Mouse (Mus musculus) heart, embryonic 13.5 days (tissue): Measurements from ENCODE around the gene Maml3. TPM values are rescaled to one million over a fixed set of nuclear protein-coding genes. Genes with fewer than 3 reads are reported as not detected.

ENCODE experiments used
- ATAC-seq: fragments of 200-750 bp; cut with Nextera tagmentation; 2 replicates; pipeline ENCODE4 v1.8.0; 2017; ENCODE audit warnings: moderate TSS enrichment; ENCODE audit not compliant: insufficient number of reproducible peaks, low FRiP score, low TSS enrichment; ENCODE audit errors: extremely low read depth
- H3K27ac ChIP-seq: fragments of 300-500 bp; sonication (generic); replicated peaks from 2 replicates; pipeline ENCODE4 v1.5.1; 2015; ENCODE audit warnings: moderate library complexity, mild to moderate bottlenecking, inconsistent platforms
- H3K27me3 ChIP-seq: fragments of 300-500 bp; sonication (generic); replicated peaks from 2 replicates; pipeline ENCODE4 v1.6.1; 2015; ENCODE audit warnings: mild to moderate bottlenecking, inconsistent platforms
- H3K36me3 ChIP-seq: fragments of 300-500 bp; sonication (generic); 2 replicates; pipeline ENCODE4 v1.6.1; 2015; ENCODE audit warnings: mild to moderate bottlenecking, inconsistent platforms
- H3K4me1 ChIP-seq: fragments of 300-500 bp; sonication (generic); 2 replicates; pipeline ENCODE4 v1.6.1; 2015; ENCODE audit warnings: inconsistent platforms
- H3K4me2 ChIP-seq: fragments of 300-500 bp; sonication (generic); 2 replicates; pipeline ENCODE4 v1.6.1; 2015; ENCODE audit warnings: inconsistent platforms, mild to moderate bottlenecking, moderate library complexity
- H3K4me3 ChIP-seq: fragments of 300-500 bp; sonication (generic); 2 replicates; pipeline ENCODE4 v1.5.1; 2015; ENCODE audit warnings: moderate library complexity, mild to moderate bottlenecking, inconsistent platforms
- H3K9ac ChIP-seq: fragments of 300-500 bp; sonication (generic); 2 replicates; pipeline ENCODE4 v1.6.1; 2015; ENCODE audit warnings: inconsistent platforms, mild to moderate bottlenecking, moderate library complexity
- H3K9me3 ChIP-seq: fragments of 300-500 bp; sonication (generic); 2 replicates; pipeline ENCODE4 v1.6.1; 2016; ENCODE audit warnings: inconsistent platforms
- WGBS: fragments of 180-500 bp; shearing (Covaris S2); methylation state at CpG from one replicate; pipeline ENCODE4 v1.1.7; 2015; ENCODE audit warnings: mixed read lengths; 5-methylcytosine and 5-hydroxymethylcytosine counted together
- polyA plus RNA-seq: library from polyadenylated mRNA; unstranded; fragments of >200 nt; fragmentation: Nextera tagmentation; extraction: Ambion mirVana; gene quantifications from 2 replicates; pipeline ENCODE4 v1.2.1, GENCODE M21; 2015

Maml3 gene
- polyA plus RNA-seq, 1 experiment from 2014 or later = 2.1 TPM

- Histone ChIP-seq H3K27me3 (no peaks in the 10 kb centered on the region), H3K4me2 (peak overlapping the region; percentile 62), H3K9me3 (no peaks in the 10 kb centered on the region), H3K27ac (peak overlapping the region; percentile 72), H3K4me3 (peak overlapping the region; percentile 25), H3K4me1 (peaks cover 50% of the 10 kb centered on the region), H3K9ac (peak overlapping the region; percentile 63), H3K36me3 (no peaks in the 10 kb centered on the region)
- WGBS = 3% methylated on average over 9 of the region's 9 CpGs
- peak; percentile 59; the same call in 1 of the 2 replicates for ATAC-seq
Observed at GRCm38 (mm10) chr3:51652701-51653100, 452.2 kb downstream of the Maml3 start.

- peaks cover 54% of the 10 kb centered on the region for H3K4me1 ChIP-seq
Observed at GRCm38 (mm10) chr3:51652292-51652691, 452.6 kb downstream of the Maml3 start.

GRCm38 (mm10) chr3:51651149-51651548 lies 453.7 kb downstream of the Maml3 start:
- H3K4me2 ChIP-seq = no peak overlapping the region
- H3K9me3 ChIP-seq = no peaks in the 10 kb centered on the region
- H3K27ac ChIP-seq = no peak overlapping the region
- 70% methylated on average over 2 of the region's 2 CpGs for WGBS
- H3K4me1 ChIP-seq = peaks cover 64% of the 10 kb centered on the region
- H3K9ac ChIP-seq = no peak overlapping the region
- H3K36me3 ChIP-seq = no peaks in the 10 kb centered on the region
- no peaks in the 10 kb centered on the region for H3K27me3 ChIP-seq
- no peak overlapping the region for H3K4me3 ChIP-seq
- ATAC-seq = no peak

More at GRCm38 (mm10) chr3:51652292-51652691, 452.6 kb downstream of the Maml3 start:
- Histone ChIP-seq H3K9me3 (no peaks in the 10 kb centered on the region), H3K4me2 (peak overlapping the region; percentile 62), H3K27ac (peak overlapping the region; percentile 72), H3K4me3 (peak overlapping the region; percentile 25), H3K9ac (peak overlapping the region; percentile 63), H3K27me3 (no peaks in the 10 kb centered on the region), H3K36me3 (no peaks in the 10 kb centered on the region)
- 3% methylated on average over 9 of the region's 9 CpGs for WGBS
- peak; percentile 37; the same call in 1 of the 2 replicates for ATAC-seq

GRCm38 (mm10) chr3:51649986-51650385 lies 454.9 kb downstream of the Maml3 start:
- H3K36me3 ChIP-seq = no peaks in the 10 kb centered on the region
- no peak overlapping the region for H3K4me2 ChIP-seq
- no peaks in the 10 kb centered on the region for H3K27me3 ChIP-seq
- ATAC-seq = no peak
- WGBS = 73% methylated on average over 8 of the region's 8 CpGs
- H3K4me1 ChIP-seq = peaks cover 60% of the 10 kb centered on the region
- no peak overlapping the region for H3K27ac ChIP-seq
- H3K9me3 ChIP-seq = no peaks in the 10 kb centered on the region
- no peak overlapping the region for H3K9ac ChIP-seq
- H3K4me3 ChIP-seq = no peak overlapping the region

- no peak overlapping the region for H3K27ac ChIP-seq
- no peaks in the 10 kb centered on the region for H3K27me3 ChIP-seq
- no peak overlapping the region for H3K4me2 ChIP-seq
- no peak for ATAC-seq
- H3K36me3 ChIP-seq = no peaks in the 10 kb centered on the region
- no peak overlapping the region for H3K9ac ChIP-seq
- WGBS = 49% methylated on average over 8 of the region's 8 CpGs
- H3K9me3 ChIP-seq = no peaks in the 10 kb centered on the region
- H3K4me1 ChIP-seq = peaks cover 60% of the 10 kb centered on the region
- no peak overlapping the region for H3K4me3 ChIP-seq
Observed at GRCm38 (mm10) chr3:51649426-51649825, 455.4 kb downstream of the Maml3 start.

- WGBS = 21% methylated on average over 15 of the region's 15 CpGs
- Histone ChIP-seq H3K4me2 (peak overlapping the region; percentile 65), H3K36me3 (no peaks in the 10 kb centered on the region), H3K4me1 (peaks cover 53% of the 10 kb centered on the region), H3K9ac (peak overlapping the region; percentile 57), H3K9me3 (no peaks in the 10 kb centered on the region), H3K27me3 (no peaks in the 10 kb centered on the region), H3K27ac (no peak overlapping the region), H3K4me3 (peak overlapping the region; percentile 42)
- no peak for ATAC-seq
Observed at GRCm38 (mm10) chr3:51648037-51648664, 456.7 kb downstream of the Maml3 start.

GRCm38 (mm10) chr3:51647356-51647755 lies 457.5 kb downstream of the Maml3 start:
- Histone ChIP-seq H3K9me3 (no peaks in the 10 kb centered on the region), H3K36me3 (no peaks in the 10 kb centered on the region), H3K4me3 (no peak overlapping the region), H3K27me3 (no peaks in the 10 kb centered on the region), H3K9ac (no peak overlapping the region), H3K4me1 (peaks cover 45% of the 10 kb centered on the region), H3K4me2 (no peak overlapping the region), H3K27ac (no peak overlapping the region)
- no peak for ATAC-seq
- 39% methylated on average over 4 of the region's 4 CpGs for WGBS

- H3K4me2 ChIP-seq = peak overlapping the region; percentile 24
- 23% methylated on average over 10 of the region's 10 CpGs for WGBS
- H3K36me3 ChIP-seq = no peaks in the 10 kb centered on the region
- H3K4me1 ChIP-seq = peaks cover 36% of the 10 kb centered on the region
- ATAC-seq = no peak
- no peak overlapping the region; the same call in 1 of the 2 replicates for H3K27ac ChIP-seq
- H3K4me3 ChIP-seq = no peak overlapping the region
- no peaks in the 10 kb centered on the region for H3K27me3 ChIP-seq
- no peak overlapping the region for H3K9ac ChIP-seq
- no peaks in the 10 kb centered on the region for H3K9me3 ChIP-seq
Observed at GRCm38 (mm10) chr3:51646301-51646700, 458.6 kb downstream of the Maml3 start.

GRCm38 (mm10) chr3:51645484-51645883 lies 459.4 kb downstream of the Maml3 start:
- no peak overlapping the region for H3K27ac ChIP-seq
- no peak for ATAC-seq
- no peaks in the 10 kb centered on the region for H3K9me3 ChIP-seq
- no peak overlapping the region for H3K9ac ChIP-seq
- no peaks in the 10 kb centered on the region for H3K36me3 ChIP-seq
- H3K4me2 ChIP-seq = no peak overlapping the region
- peaks cover 34% of the 10 kb centered on the region for H3K4me1 ChIP-seq
- no peak overlapping the region for H3K4me3 ChIP-seq
- no peaks in the 10 kb centered on the region for H3K27me3 ChIP-seq
- WGBS = 82% methylated on average over 6 of the region's 6 CpGs

GRCm38 (mm10) chr3:51638260-51638659 lies 466.6 kb downstream of the Maml3 start:
- peaks cover 3% of the 10 kb centered on the region; the same call in 1 of the 2 replicates for H3K9me3 ChIP-seq
- H3K36me3 ChIP-seq = no peaks in the 10 kb centered on the region
- H3K9ac ChIP-seq = no peak overlapping the region
- H3K27me3 ChIP-seq = no peaks in the 10 kb centered on the region
- no peak overlapping the region for H3K4me2 ChIP-seq
- no peaks in the 10 kb centered on the region for H3K4me1 ChIP-seq
- H3K27ac ChIP-seq = no peak overlapping the region
- ATAC-seq = no peak
- H3K4me3 ChIP-seq = no peak overlapping the region
- WGBS = 78% methylated on average over 6 of the region's 6 CpGs

- Histone ChIP-seq H3K27me3 (no peaks in the 10 kb centered on the region), H3K4me1 (no peaks in the 10 kb centered on the region), H3K9ac (no peak overlapping the region), H3K27ac (no peak overlapping the region), H3K4me2 (no peak overlapping the region), H3K36me3 (no peaks in the 10 kb centered on the region), H3K4me3 (no peak overlapping the region), H3K9me3 (peaks cover 3% of the 10 kb centered on the region; the same call in 1 of the 2 replicates)
- WGBS = 91% methylated on average over 6 of the region's 6 CpGs
- ATAC-seq = no peak
Observed at GRCm38 (mm10) chr3:51637326-51637725, 467.6 kb downstream of the Maml3 start.

- Histone ChIP-seq H3K4me2 (0 out of 2 replicates have a peak overlapping the region, but pooled peaks have one; percentile 25), H3K36me3 (no peaks in the 10 kb centered on the region), H3K4me1 (no peaks in the 10 kb centered on the region), H3K9ac (no peak overlapping the region), H3K9me3 (peaks cover 4% of the 10 kb centered on the region; the same call in 1 of the 2 replicates), H3K27ac (no peak overlapping the region), H3K27me3 (no peaks in the 10 kb centered on the region), H3K4me3 (0 out of 2 replicates have a peak overlapping the region, but pooled peaks have one; percentile 13)
- ATAC-seq = no peak
- WGBS = 76% methylated on average over 20 of the region's 20 CpGs
Observed at GRCm38 (mm10) chr3:51636700-51637099, 468.2 kb downstream of the Maml3 start.
